Mouse (Mus musculus) stomach, embryonic 15.5 days (tissue): ENCODE results near the gene Zfp691. TPM values are rescaled to one million over a fixed set of nuclear protein-coding genes. Genes with fewer than 3 reads are reported as not detected.
A peak's percentile ranks its signal among the peaks of the same experiment; 100 is the strongest.

Experiments used
- ATAC-seq: fragments of 200-750 bp; cut with Nextera tagmentation; 2 replicates; pipeline ENCODE4 v1.8.0; 2017; ENCODE audit warnings: low read depth, moderate number of reproducible peaks, moderate TSS enrichment; ENCODE audit not compliant: insufficient read depth, low FRiP score
- H3K27ac ChIP-seq: fragments of 300-500 bp; sonication (generic); 2 replicates; pipeline ENCODE4 v1.5.1; 2015; ENCODE audit warnings: mild to moderate bottlenecking, inconsistent platforms
- H3K27me3 ChIP-seq: fragments of 300-500 bp; sonication (generic); replicated peaks from 2 replicates; pipeline ENCODE4 v1.6.1; 2015; ENCODE audit warnings: inconsistent platforms
- H3K36me3 ChIP-seq: fragments of 300-500 bp; sonication (generic); 2 replicates; pipeline ENCODE4 v1.6.1; 2015; ENCODE audit warnings: inconsistent platforms
- H3K4me1 ChIP-seq: fragments of 300-500 bp; sonication (generic); 2 replicates; pipeline ENCODE4 v1.6.1; 2015; ENCODE audit warnings: inconsistent platforms
- H3K4me2 ChIP-seq: fragments of 300-500 bp; sonication (generic); 2 replicates; pipeline ENCODE4 v1.6.1; 2015; ENCODE audit warnings: mild to moderate bottlenecking, inconsistent platforms
- H3K4me3 ChIP-seq: fragments of 300-500 bp; sonication (generic); replicated peaks from 2 replicates; pipeline ENCODE4 v1.5.1; 2015; ENCODE audit warnings: inconsistent platforms
- H3K9ac ChIP-seq: fragments of 300-500 bp; sonication (generic); 2 replicates; pipeline ENCODE4 v1.6.1; 2015; ENCODE audit warnings: inconsistent platforms
- H3K9me3 ChIP-seq: fragments of 300-500 bp; sonication (generic); 2 replicates; pipeline ENCODE4 v1.6.1; 2016; ENCODE audit warnings: inconsistent platforms
- WGBS: fragments of 180-500 bp; shearing (Covaris S2); methylation state at CpG from one replicate; pipeline ENCODE4 v1.1.7; 2015; 5-methylcytosine and 5-hydroxymethylcytosine counted together
- polyA plus RNA-seq: library from polyadenylated mRNA; unstranded; fragments of >200 nt; fragmentation: Nextera tagmentation; extraction: Ambion mirVana; gene quantifications from 2 replicates; pipeline ENCODE4 v1.2.1, GENCODE M21; 2015

Gene Zfp691
- polyA plus RNA-seq, 1 experiment from 2014 or later = 5.5 TPM

DNA sequence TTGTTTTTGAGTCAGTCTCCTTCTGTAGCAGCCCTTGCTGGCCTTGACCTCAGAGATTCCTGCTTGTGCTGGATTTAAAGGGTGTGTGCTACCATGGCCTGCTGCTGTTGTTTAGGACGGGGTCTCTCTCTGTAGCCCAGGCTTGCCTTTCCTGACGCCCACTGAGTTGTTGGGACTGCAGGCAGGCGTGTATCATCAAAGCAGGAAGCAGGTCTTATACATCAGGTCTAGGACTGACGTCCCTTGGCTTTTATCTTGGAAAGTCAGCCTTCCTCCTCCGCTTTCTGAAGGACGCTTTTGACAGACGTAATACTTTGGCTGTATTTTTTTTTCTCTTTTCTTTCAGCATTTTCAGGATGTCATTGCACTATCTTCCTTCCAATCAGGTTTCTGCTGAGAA, 8.1 kb downstream of the Zfp691 start:
- H3K4me1 ChIP-seq = no peaks in the 10 kb centered on the region
- WGBS = 67% methylated on average over 7 of the region's 7 CpGs

DNA sequence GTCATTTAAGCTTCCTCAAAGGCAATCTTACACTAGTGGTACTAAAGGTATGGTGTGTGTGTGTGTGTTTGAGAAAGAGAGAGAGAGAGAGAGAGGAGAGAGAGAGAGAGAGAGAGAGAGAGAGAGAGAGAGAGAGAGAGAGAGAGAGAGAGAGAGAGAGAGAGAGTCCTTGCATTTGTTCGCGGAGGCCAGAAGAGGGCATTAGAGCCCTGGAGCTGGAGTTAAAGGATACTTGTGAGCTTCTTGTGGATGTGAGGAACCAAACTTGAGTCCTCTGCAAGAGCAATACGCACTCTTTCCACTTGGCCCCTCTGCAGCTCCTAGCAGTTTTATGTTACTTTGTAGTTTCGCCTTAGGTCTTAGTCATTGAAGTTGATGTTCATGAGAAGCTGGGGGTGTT, 11.0 kb downstream of the Zfp691 start:
- H3K27me3 ChIP-seq = no peaks in the 10 kb centered on the region
- H3K9me3 ChIP-seq = no peaks in the 10 kb centered on the region
- no peak overlapping the region for H3K27ac ChIP-seq
- no peak overlapping the region for H3K4me3 ChIP-seq
- H3K4me1 ChIP-seq = no peaks in the 10 kb centered on the region
- H3K4me2 ChIP-seq = no peak overlapping the region
- no peak overlapping the region for H3K9ac ChIP-seq
- ATAC-seq = no peak
- 66% methylated on average over 4 of the region's 4 CpGs for WGBS
- H3K36me3 ChIP-seq = no peaks in the 10 kb centered on the region

More for the DNA sequence above, 8.1 kb downstream of the Zfp691 start:
- Histone ChIP-seq H3K4me3 (no peak overlapping the region), H3K27ac (no peak overlapping the region), H3K27me3 (no peaks in the 10 kb centered on the region), H3K9ac (no peak overlapping the region), H3K9me3 (no peaks in the 10 kb centered on the region), H3K4me2 (no peak overlapping the region), H3K36me3 (0 out of 2 replicates have a peak, but pooled peaks cover 11% of the 10 kb centered on the region)
- ATAC-seq = no peak

- Histone ChIP-seq H3K36me3 (no peaks in the 10 kb centered on the region), H3K27me3 (no peaks in the 10 kb centered on the region), H3K9me3 (no peaks in the 10 kb centered on the region), H3K27ac (no peak overlapping the region), H3K4me1 (no peaks in the 10 kb centered on the region), H3K4me2 (no peak overlapping the region), H3K9ac (no peak overlapping the region), H3K4me3 (no peak overlapping the region)
- no peak for ATAC-seq
- 74% methylated on average over 3 of the region's 3 CpGs for WGBS
Observed at GRCm38 (mm10) chr4:119161358-119161757, 12.6 kb downstream of the Zfp691 start.

DNA sequence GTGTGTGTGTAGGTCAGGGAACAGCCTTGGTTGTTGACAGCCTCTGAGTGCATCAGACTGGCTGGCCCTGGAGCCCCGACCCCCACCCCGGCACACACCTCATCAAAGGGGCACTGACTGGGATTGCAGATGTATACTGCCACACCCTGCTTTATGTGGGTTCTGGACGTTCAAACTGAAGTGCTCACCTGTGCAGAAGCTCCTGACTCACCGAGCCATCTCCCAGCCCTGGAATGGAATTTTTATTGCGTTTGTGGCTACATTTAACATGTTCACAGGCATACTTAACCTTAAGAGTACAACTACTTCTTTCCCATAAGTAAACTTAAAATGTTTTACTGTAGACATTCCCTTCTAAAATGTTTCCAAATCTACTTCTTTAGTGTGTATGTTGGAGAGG, 16.1 kb downstream of the Zfp691 start:
- no peaks in the 10 kb centered on the region for H3K27me3 ChIP-seq
- no peaks in the 10 kb centered on the region for H3K36me3 ChIP-seq
- WGBS = 70% methylated on average over 5 of the region's 5 CpGs
- no peak for ATAC-seq
- H3K9ac ChIP-seq = no peak overlapping the region
- no peak overlapping the region for H3K27ac ChIP-seq
- no peaks in the 10 kb centered on the region for H3K9me3 ChIP-seq
- no peak overlapping the region for H3K4me3 ChIP-seq
- H3K4me1 ChIP-seq = no peaks in the 10 kb centered on the region
- H3K4me2 ChIP-seq = no peak overlapping the region

- ATAC-seq = no peak
- Histone ChIP-seq H3K27ac (no peak overlapping the region), H3K36me3 (no peaks in the 10 kb centered on the region), H3K27me3 (no peaks in the 10 kb centered on the region), H3K4me3 (no peak overlapping the region), H3K9ac (no peak overlapping the region), H3K4me1 (no peaks in the 10 kb centered on the region), H3K9me3 (no peaks in the 10 kb centered on the region), H3K4me2 (no peak overlapping the region)
- 35% methylated on average over 2 of the region's 2 CpGs for WGBS
Observed at GRCm38 (mm10) chr4:119157186-119157585, 16.8 kb downstream of the Zfp691 start.

DNA sequence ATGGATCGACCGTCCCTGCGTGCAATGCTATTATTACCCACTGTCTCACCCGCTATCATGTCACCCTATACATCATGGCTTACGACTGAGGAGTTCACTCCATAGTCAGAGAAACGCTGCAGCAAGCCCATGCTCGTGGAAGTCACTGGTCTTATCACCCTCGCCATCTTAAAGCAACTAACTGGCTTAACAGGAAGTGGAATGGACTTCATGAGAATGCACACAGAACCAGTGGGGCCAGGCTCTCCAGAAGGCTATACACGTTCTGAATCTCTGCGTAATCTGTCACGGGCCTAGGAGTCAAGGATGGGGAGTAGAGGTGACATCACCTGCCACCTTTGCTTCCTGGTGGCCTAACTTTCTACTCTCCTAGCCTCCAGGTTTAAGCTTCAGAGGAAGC, 25.3 kb downstream of the Zfp691 start:
- H3K9me3 ChIP-seq = no peaks in the 10 kb centered on the region
- no peak overlapping the region for H3K27ac ChIP-seq
- H3K27me3 ChIP-seq = no peaks in the 10 kb centered on the region
- H3K36me3 ChIP-seq = no peaks in the 10 kb centered on the region
- 73% methylated on average over 11 of the region's 11 CpGs for WGBS
- ATAC-seq = no peak
- no peak overlapping the region for H3K4me2 ChIP-seq
- no peaks in the 10 kb centered on the region for H3K4me1 ChIP-seq
- H3K9ac ChIP-seq = no peak overlapping the region
- H3K4me3 ChIP-seq = no peak overlapping the region

DNA sequence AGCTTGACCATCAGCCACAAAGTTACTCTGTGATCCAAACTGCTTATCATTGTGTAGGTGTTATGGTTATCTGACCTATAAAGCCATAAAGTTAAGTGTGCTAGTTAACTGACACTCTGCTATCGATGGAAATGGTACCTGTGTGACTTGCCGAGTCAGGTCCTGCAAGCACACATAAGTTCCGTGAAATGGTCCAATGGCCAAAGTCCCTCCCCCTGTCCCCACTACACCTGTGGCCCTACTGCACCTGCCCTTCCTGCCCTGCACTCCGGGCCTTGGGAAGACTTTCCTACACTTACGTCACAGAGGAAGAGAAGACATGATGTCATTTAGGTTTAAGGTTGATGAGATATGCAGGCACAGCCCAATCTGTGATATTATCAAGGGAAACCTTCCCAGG, 26.6 kb downstream of the Zfp691 start:
- ATAC-seq = no peak
- no peak overlapping the region for H3K4me2 ChIP-seq
- no peak overlapping the region for H3K27ac ChIP-seq
- H3K27me3 ChIP-seq = no peaks in the 10 kb centered on the region
- WGBS = 77% methylated on average over 5 of the region's 5 CpGs
- no peaks in the 10 kb centered on the region for H3K4me1 ChIP-seq
- no peaks in the 10 kb centered on the region for H3K36me3 ChIP-seq
- no peaks in the 10 kb centered on the region for H3K9me3 ChIP-seq
- no peak overlapping the region for H3K4me3 ChIP-seq
- H3K9ac ChIP-seq = no peak overlapping the region

DNA sequence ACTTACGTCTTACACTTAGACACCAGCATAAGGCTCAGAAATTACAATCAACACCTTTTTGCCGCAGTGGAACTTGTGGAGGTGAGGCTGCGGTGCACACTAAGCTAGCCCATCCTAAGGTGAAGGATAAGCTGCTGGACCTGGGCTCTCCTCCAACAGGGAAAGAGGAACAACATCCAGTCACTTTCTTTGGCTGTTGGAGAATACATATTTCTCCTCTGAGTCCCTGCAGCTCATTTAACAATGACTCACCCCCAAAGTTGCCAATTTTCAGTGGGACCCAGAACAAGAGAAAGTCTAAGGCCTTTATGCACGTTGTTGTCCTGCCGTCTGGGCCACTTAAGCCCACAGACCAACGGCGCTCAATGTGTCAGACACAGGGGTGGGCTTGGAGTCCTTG, 27.2 kb downstream of the Zfp691 start:
- H3K27me3 ChIP-seq = no peaks in the 10 kb centered on the region
- H3K9me3 ChIP-seq = no peaks in the 10 kb centered on the region
- WGBS = 85% methylated on average over 7 of the region's 7 CpGs
- H3K9ac ChIP-seq = no peak overlapping the region
- no peak overlapping the region for H3K27ac ChIP-seq
- H3K4me1 ChIP-seq = no peaks in the 10 kb centered on the region
- H3K4me2 ChIP-seq = no peak overlapping the region
- no peak for ATAC-seq
- H3K36me3 ChIP-seq = no peaks in the 10 kb centered on the region
- no peak overlapping the region for H3K4me3 ChIP-seq

- H3K4me1 ChIP-seq = no peaks in the 10 kb centered on the region; the same call in 1 of the 2 replicates
- peak overlapping the region; percentile 47 for H3K4me2 ChIP-seq
- no peak overlapping the region for H3K9ac ChIP-seq
- no peaks in the 10 kb centered on the region for H3K27me3 ChIP-seq
- peak overlapping the region; percentile 18; the same call in 1 of the 2 replicates for H3K4me3 ChIP-seq
- H3K9me3 ChIP-seq = no peaks in the 10 kb centered on the region
- H3K36me3 ChIP-seq = no peaks in the 10 kb centered on the region
- WGBS = 20% methylated on average over 24 of the region's 24 CpGs
- 0 out of 2 replicates have a peak, but pooled peaks have one; percentile 53 for ATAC-seq
- H3K27ac ChIP-seq = no peak overlapping the region
Observed at GRCm38 (mm10) chr4:119142230-119142871, 31.6 kb downstream of the Zfp691 start.

- H3K27ac ChIP-seq = no peak overlapping the region
- peaks cover 7% of the 10 kb centered on the region; the same call in 1 of the 2 replicates for H3K36me3 ChIP-seq
- H3K9ac ChIP-seq = no peak overlapping the region
- no peak for ATAC-seq
- no peaks in the 10 kb centered on the region for H3K27me3 ChIP-seq
- no peaks in the 10 kb centered on the region; the same call in 1 of the 2 replicates for H3K4me1 ChIP-seq
- H3K4me3 ChIP-seq = no peak overlapping the region
- no peaks in the 10 kb centered on the region for H3K9me3 ChIP-seq
- 58% methylated on average over 10 of the region's 10 CpGs for WGBS
- no peak overlapping the region for H3K4me2 ChIP-seq
Observed at GRCm38 (mm10) chr4:119141191-119141590, 32.8 kb downstream of the Zfp691 start.

DNA sequence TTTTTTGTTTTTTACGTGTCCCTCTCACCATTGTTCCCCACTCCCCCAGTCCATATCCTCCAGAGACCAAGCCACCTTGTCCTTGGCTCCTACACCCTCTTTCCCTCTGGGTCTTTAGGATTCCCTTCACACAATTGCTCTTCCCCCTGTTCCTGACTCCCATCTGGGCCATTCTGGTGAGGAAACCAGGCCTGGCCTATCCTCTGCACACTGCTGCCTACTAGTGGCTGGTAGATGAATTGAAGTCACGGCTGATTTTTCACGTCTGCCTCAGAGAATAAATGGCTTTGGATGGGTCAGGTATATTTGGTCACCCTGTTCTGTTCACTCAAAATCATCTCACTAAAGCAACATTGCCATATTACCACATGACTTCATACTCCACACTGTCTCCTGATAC, 33.9 kb downstream of the Zfp691 start:
- Histone ChIP-seq H3K4me1 (no peaks in the 10 kb centered on the region; the same call in 1 of the 2 replicates), H3K27me3 (no peaks in the 10 kb centered on the region), H3K4me2 (no peak overlapping the region), H3K9ac (no peak overlapping the region), H3K4me3 (no peak overlapping the region), H3K27ac (no peak overlapping the region), H3K9me3 (no peaks in the 10 kb centered on the region), H3K36me3 (peaks cover 16% of the 10 kb centered on the region)
- ATAC-seq = no peak
- WGBS = 55% methylated on average over 3 of the region's 3 CpGs

DNA sequence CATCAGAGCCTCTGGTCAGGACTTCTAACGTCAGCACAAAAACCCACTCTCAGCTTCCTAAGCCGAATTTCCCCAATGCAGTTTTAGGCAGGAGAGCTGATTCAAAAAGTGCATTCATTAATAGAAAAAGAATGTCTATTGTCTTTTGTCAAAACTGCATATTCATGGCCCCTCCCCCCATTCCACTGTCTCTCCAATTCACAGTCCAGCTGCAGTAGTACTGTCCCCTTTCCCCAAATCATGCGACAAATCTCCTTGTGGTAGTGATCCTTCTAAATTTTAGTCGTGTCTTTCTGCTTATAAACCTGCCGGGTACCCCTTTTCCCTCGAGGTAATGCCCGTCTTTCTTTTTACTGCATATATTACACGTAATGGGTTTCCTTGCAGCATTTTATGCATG, 35.2 kb downstream of the Zfp691 start:
- 66% methylated on average over 8 of the region's 8 CpGs for WGBS
- Histone ChIP-seq H3K9me3 (no peaks in the 10 kb centered on the region), H3K9ac (no peak overlapping the region), H3K27me3 (no peaks in the 10 kb centered on the region), H3K27ac (no peak overlapping the region), H3K4me2 (no peak overlapping the region), H3K36me3 (peaks cover 30% of the 10 kb centered on the region), H3K4me3 (no peak overlapping the region), H3K4me1 (no peaks in the 10 kb centered on the region; the same call in 1 of the 2 replicates)
- no peak for ATAC-seq

DNA sequence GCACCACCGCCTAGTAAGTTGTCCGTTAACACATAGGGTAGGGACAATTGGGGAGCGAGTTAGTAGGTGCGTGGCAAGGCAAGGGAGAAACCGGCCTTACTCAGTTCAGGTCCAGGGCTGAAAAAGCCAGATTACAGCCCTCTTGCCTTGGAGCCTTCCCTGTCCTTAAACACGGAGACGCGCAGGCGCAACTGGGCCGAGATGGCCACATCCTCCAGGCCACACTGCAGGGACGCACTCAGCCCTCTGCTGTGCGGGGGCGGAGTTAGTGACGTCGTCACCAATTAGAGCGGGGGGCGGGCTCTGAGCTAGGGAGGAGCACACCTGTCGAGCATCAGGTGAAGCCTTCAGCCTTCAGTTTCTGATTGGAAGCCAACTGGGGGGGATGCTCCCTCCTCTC, 35.8 kb downstream of the Zfp691 start:
- Histone ChIP-seq H3K9ac (no peak overlapping the region), H3K27ac (no peak overlapping the region)
- peak; percentile 87 for ATAC-seq

More for the DNA sequence above, 35.8 kb downstream of the Zfp691 start:
- Histone ChIP-seq H3K4me2 (peak overlapping the region; percentile 39), H3K27me3 (no peaks in the 10 kb centered on the region), H3K4me1 (no peaks in the 10 kb centered on the region; the same call in 1 of the 2 replicates), H3K4me3 (no peak overlapping the region), H3K9me3 (no peaks in the 10 kb centered on the region), H3K36me3 (peaks cover 36% of the 10 kb centered on the region)
- 23% methylated on average over 18 of the region's 18 CpGs for WGBS
